Mouse (Mus musculus): Measurements from ENCODE around the gene Gtf3c6.

The Gtf3c6 gene

DNA sequence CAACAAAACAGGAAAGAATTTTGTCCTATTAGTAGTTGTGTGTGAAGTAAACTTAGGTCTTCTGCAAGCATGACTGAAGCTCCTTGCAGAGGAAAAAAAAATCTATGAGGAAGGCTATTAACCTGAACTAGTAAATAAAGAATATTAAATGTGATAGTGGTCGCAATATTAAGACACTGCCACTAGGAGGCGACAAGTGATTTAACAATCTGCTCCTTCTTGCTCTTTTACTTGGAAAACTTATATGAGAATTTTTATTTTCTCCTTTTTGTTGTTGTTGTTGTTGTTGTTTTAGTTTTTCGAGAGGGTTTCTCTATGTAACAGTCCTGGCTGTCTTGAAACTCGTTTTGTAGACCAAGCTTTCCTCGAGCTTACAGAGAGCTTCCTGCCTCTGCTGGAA, 1.1 kb upstream of the Gtf3c6 start:
- DNase-seq (ENCODE audit: low read depth in 2 of 2, low spot score in 2 of 2): peak; percentile 18 to 28

GRCm38 (mm10) chr10:40258401-40258966, 576 bp upstream of the Gtf3c6 start:
- DNase-seq (ENCODE audit: low read depth in 2 of 2, low spot score in 2 of 2): peak; percentile 75 to 77

DNA sequence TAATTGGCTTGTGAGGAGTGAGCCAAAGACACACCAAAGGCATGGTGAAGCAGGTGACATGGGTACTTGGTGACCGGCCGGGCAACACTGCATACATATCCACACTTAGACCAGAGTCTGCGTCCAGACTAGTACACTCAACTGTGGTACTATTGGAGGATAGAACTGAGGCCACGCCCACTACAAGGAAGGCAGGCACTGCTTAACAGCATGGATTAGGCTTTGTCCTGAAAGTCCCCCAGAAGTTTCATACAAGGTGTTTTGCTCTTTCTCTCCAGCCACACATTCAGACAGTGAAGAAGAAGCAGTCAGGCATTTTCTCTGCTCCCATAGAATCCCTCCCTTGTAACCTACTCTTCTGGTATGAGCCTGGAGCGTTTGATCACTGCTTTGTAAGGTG, 1.2 kb downstream of the Gtf3c6 start:
- no peak for DNase-seq (ENCODE audit: low read depth in 2 of 2, low spot score in 2 of 2)

- no peak for DNase-seq (ENCODE audit: low read depth in 2 of 2, low spot score in 2 of 2)
These were observed 6.9 kb downstream of the Gtf3c6 start for GRCm38 (mm10) chr10:40250969-40251368.

GRCm38 (mm10) chr10:40249625-40250024, 8.3 kb downstream of the Gtf3c6 start:
- no peak for DNase-seq (ENCODE audit: low read depth in 2 of 2, low spot score in 2 of 2)

- DNase-seq (ENCODE audit: low read depth in 2 of 2, low spot score in 2 of 2): no peak
These were observed 10.7 kb downstream of the Gtf3c6 start for GRCm38 (mm10) chr10:40247166-40247716.

DNA sequence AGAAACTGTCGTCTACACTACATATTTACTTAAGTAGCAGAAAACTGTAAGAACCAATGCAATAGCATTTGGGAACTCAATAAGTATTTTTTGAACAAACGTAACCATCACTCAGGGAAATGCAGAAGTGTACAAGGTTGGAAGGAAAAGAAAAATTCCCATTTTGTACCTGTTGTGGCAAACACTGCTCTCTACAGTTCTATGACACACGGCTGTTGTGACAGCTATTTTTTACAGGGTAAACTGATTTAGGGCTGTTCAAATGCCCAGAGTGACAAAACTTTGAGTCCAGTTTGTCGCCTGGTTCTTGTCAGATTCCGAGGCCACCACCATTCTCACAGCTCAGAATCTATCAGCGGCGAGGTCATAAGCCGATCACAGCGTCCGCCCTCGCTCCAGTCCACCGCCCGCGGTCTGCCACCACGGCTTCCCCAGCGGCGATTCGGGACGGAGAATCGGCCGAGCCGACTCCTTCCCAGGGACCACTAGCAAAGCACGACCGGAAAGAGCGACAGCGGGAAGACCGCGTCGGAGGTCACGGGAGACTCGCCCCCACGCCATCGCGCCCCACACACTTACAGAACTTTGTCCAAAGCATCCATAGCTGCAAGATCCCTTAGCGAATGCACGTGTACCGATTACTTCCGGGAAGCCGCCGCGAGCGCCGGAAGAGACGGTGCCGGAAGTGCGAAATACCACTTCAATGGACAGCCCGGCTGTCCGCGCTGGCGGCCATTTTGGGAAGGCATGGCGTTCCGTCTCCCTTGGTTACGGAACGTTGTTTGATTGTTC, 11.3 kb downstream of the Gtf3c6 start, which contains the start of gene Rpf2:
TSS of gene Rpf2 (minus strand) at position 663 of the 792 bp plus-strand sequence.
- DNase-seq (ENCODE audit: low read depth in 2 of 2, low spot score in 2 of 2): peak; percentile 69 to 71

DNA sequence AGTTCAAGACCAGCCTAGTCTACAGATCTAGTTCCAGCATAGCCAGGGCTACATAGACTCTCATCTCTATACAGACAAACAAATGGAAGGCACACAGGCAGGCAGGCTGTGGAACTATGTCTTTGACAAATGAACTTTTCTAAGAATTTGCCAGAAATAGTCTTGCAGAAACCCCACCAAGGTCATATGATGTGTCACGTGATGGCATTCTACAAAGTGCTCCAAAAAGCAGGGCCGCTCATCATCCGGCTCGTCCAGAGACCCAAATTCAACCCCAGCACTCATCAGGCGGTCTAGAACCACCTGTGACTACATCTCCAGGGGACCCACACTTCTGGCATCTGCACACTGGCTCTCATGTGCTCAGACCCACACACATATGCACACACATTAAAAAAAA, 20.1 kb downstream of the Gtf3c6 start:
- no peak for DNase-seq (ENCODE audit: low read depth in 2 of 2, low spot score in 2 of 2)

DNA sequence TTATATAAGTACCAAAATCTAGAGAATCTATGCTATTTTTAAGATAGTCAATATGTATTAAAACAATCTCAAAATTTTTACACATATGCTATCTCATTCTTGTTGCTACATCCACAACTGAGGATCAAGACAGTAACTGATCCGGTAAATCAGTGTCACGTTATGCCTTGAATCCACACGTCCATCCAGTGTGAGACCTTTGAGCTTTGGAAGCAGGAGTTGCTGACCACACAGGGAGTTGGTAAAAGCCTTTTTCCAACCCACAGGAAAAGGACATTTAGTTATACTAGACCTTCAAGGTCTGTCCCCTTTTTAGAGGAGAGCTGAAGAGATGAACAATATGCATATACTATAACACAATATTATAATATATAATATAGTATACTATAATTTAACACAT, 24.7 kb downstream of the Gtf3c6 start:
- no peak for DNase-seq (ENCODE audit: low read depth in 2 of 2, low spot score in 2 of 2)

DNA sequence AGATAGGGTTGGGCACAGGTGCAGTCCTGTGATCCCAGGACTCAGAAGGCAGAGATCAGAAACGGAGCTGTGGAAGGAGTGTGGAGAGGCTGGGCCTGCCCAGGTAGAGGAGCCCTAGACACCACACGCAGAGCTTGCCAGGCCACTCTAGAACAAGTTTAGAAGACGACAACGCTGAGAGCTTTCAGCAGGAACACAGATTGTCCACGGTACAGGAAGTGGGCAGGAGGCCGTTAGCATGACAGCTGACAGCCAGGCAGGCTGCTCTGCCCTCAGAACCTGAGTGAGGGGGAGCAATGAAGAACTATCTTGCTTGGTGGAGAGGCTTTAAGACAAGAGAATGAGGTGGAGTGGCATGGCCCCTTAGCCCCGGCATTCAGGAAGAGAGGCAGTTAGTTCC, 25.5 kb downstream of the Gtf3c6 start:
- DNase-seq (ENCODE audit: low read depth in 2 of 2, low spot score in 2 of 2): no peak

GRCm38 (mm10) chr10:40229725-40230124, 28.2 kb downstream of the Gtf3c6 start:
- DNase-seq (ENCODE audit: low read depth in 2 of 2, low spot score in 2 of 2): no peak

DNA sequence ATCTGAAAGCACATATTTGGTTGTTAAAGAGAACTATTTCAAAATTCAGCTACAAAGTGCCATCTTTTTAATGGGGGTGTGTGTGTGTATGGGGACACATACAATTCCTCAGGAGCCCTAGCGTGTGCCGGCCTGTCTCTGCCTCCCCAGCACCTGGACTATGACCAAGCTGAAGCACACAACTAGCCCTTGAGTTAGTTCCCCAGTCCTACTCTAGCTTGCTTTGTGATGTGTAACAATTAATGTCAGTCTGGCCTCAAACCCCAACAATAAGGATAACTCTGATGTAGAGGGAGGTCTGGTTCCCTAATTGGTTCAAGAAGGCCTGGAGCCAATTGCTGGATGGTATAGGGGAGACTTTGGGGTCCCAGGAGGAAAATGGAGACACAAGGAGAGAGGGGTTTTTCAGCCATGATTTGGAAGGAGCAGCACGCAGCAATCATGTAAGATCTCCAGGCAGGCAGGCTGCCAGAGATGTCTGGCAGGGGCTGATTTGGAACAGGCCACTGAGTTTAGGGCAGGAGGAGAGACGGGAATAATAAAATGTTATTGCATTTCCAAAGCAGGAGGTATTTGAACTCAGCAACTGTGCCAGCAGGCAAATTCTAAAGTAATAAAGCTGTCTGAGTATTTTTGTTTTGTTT, 30.1 kb downstream of the Gtf3c6 start:
- DNase-seq (ENCODE audit: low read depth in 2 of 2, low spot score in 2 of 2): no peak

DNA sequence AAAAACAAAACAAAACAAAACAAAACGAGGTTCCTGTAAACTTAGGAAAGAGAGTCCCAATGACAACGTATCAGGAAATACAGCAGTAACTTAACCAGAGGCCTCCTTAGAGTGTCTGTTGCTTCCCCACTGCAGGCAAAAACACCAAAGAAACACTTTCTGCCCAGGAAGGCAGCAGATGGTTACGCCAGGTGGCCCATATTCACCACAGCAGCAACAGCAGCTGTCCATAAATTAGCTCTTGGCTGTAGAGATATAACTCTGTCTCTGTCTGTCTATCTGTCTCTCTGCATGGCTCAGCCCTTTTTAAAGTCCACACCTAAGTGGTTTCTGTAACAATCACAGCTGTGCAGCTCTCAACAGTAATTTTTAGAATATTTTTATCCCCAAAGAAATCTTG, 39.0 kb downstream of the Gtf3c6 start:
- no peak for DNase-seq (ENCODE audit: low read depth in 2 of 2, low spot score in 2 of 2)

DNA sequence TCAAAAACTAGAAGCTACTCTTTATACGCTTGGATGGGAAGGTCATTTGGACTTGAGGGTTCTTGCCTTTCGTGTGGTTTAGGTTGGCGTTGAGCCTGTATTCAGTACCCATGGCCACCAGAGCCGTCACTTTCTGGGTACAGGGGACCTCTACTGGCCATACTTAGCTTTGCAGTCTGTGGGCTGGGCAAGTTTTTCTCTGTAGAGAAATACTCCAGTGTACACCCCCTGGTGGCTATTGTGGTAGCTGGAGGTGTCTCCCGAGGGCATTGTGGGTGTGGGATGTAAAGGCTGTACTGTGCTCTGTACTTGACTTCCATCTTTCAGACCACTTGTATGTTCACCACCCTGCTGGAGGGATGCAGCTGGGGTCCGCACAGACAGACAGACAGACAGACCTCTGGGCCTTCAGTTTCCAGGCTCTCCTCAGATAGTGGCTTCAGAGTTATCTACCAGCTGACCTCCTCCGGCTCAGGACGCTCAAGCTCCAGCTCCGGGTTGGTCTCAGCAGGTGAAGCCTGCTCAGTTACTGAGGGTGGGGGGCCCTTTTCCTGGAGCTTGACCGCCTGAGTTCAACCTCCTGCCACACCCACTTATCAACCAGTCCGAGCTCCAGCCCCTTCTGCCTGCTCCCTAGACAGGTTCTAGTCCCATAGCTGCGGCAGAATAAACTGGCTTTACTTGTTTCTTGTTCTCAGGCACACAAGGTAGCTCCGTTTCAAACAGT, 45.3 kb downstream of the Gtf3c6 start:
- DNase-seq (ENCODE audit: low read depth in 2 of 2, low spot score in 2 of 2): peak; percentile 91 to 96
